In the genomic region with DNA sequence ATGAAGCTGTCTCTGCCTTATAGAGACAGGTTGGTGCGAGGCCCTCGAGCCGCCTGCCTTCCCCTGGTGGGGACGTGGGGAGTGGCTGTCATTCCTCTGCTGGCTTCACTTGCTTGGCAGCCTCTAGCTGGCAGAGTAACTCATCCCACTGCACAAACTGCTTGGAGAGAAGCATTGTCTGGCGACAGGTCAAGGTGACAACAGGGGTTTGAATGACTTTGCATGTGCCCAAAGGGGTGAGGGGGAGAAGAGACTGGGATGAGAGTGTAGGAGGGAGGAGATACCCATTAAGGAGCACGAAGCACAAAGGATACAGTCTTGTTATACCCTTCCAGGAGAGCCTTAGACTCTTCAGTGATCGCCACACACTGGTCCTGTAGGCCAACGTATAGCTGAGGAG, we compare ENCODE assay signal across 20 mouse cellular contexts. TPM values are rescaled to one million over a fixed set of nuclear protein-coding genes. Genes with fewer than 3 reads are reported as not detected.
"Had no signal": no experiment of that assay in that cellular context is flagged by ENCODE, and none has a peak within 500 bp of the region (broad histone marks: within the 10 kb centered on the region; RNA-seq: fewer than 3 reads in every experiment).

No protein-coding gene starts in this region.

- H3K4me3 ChIP-seq: liver, embryonic 13.5 days; midbrain, embryonic 12.5 days; neural tube, embryonic 12.5 days had no signal

- H3K27ac ChIP-seq: kidney, postnatal 0 days; liver, embryonic 13.5 days; lung, embryonic 15.5 days; midbrain, embryonic 12.5 days; midbrain, embryonic 15.5 days; neural tube, embryonic 12.5 days had no signal

- H3K9me3 ChIP-seq: liver, embryonic 13.5 days; lung, embryonic 15.5 days; megakaryocyte, embryonic 14.5 days; midbrain, embryonic 12.5 days; midbrain, embryonic 15.5 days; neural tube, embryonic 12.5 days; neural tube, embryonic 15.5 days had no signal

- H3K27me3 ChIP-seq: liver, embryonic 13.5 days; lung, embryonic 15.5 days; megakaryocyte, embryonic 14.5 days; midbrain, embryonic 12.5 days; midbrain, embryonic 15.5 days; neural tube, embryonic 12.5 days; neural tube, embryonic 15.5 days had no signal

- H3K4me2 ChIP-seq: midbrain, embryonic 12.5 days had no signal

- DNase-seq: liver, embryonic 13.5 days; lung, postnatal 10 days; right cerebral cortex, adult 18-20 months; right cerebral cortex, postnatal 14 days had no signal

- H3K9ac ChIP-seq: liver, embryonic 13.5 days; lung, embryonic 15.5 days; midbrain, embryonic 12.5 days; midbrain, embryonic 15.5 days; neural tube, embryonic 12.5 days; neural tube, embryonic 15.5 days had no signal

- ATAC-seq: intestine, postnatal 0 days had no signal

RNA-seq across cellular contexts. Expression of a gene that starts 15.9 kb away (rescaled TPM):
- total RNA-seq: layer of hippocampus, adult 8-10 months; layer of hippocampus, postnatal 14 days; liver, adult 2 months had no signal
- polyA plus RNA-seq: intestine, postnatal 0 days; kidney, adult 2 months; limb, embryonic 11.5 days; liver, adult 2 months; liver, embryonic 13.5 days; liver, embryonic 16.5 days; lung, embryonic 15.5 days; stomach, embryonic 14.5 days; thymus, postnatal 0 days had no signal
